Mouse (Mus musculus) brain, embryonic 14.5 days (tissue): ENCODE data around the gene Gja5.

Source experiments
- CTCF ChIP-seq: fragments of 200-500 bp; IDR thresholded peaks from 2 replicates; pipeline ENCODE4 v1.5.1; 2012; ENCODE audit warnings: inconsistent platforms, mild to moderate bottlenecking, moderate library complexity, borderline replicate concordance; ENCODE audit not compliant: insufficient read depth, insufficient read length; ENCODE audit errors: extremely low read depth
- POLR2A ChIP-seq: fragments of 200-500 bp; IDR thresholded peaks from 2 replicates; pipeline ENCODE4 v1.6.1; 2012; ENCODE audit warnings: mild to moderate bottlenecking, inconsistent platforms, borderline replicate concordance; ENCODE audit not compliant: poor library complexity, insufficient read depth, insufficient read length, severe bottlenecking; ENCODE audit errors: extremely low read depth

DNA sequence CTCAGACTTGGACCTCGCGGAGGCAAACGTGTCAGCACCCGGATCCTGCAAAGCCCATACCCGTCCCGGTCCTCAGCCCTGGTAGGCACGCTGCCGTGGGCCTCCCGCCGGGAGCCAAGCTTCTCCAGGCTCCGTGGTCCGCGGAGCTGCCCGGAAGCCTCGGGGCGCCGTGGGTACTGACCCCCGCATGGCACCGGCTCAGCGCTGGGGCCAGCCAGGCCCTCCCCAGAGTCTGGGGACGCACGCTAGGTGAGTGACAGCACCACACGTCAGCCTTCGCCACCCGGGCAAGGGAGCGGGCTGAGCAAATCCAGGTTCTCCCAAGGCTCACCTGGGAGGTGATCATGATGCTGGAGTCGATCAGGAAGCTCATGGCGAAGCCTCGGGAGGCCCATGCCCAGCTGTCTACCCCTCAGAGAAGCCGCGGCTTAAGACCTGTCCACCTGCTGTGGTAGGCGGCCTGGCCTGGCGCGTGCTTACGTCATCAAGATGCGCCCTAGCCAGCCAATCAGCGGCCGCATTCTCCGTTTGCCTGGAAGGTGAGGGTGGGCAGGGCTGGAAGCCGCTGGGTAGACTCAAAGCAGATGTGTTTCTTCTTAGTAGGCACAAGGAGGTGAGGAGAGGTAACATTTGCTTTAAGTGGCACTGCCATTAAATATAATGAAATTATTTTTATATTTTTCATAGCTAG lies 503 bp downstream of the Gja5 start, which contains the start of gene Gpr89:
- TF ChIP-seq CTCF (no peak), POLR2A (peak; percentile 60; the same call in 1 of the 2 replicates)
